Mouse (Mus musculus) forebrain, embryonic 16.5 days (tissue): Measurements from ENCODE around the gene Myo18b. TPM values are rescaled to one million over a fixed set of nuclear protein-coding genes. Genes with fewer than 3 reads are reported as not detected.
A peak's percentile ranks its signal among the peaks of the same experiment; 100 is the strongest.

ENCODE experiments used
- ATAC-seq: fragments of 200-750 bp; cut with Nextera tagmentation; 2 replicates; pipeline ENCODE4 v1.8.0; 2017; ENCODE audit warnings: mild to moderate bottlenecking, moderate library complexity
- H3K27ac ChIP-seq: fragments of 300-500 bp; sonication (generic); 2 replicates; pipeline ENCODE4 v1.5.1; 2014; ENCODE audit warnings: low read length, control low read depth
- H3K27me3 ChIP-seq: fragments of 300-500 bp; sonication (generic); replicated peaks from 2 replicates; pipeline ENCODE4 v1.6.1; 2014; ENCODE audit warnings: low read length; ENCODE audit not compliant: control insufficient read depth, insufficient read depth
- H3K36me3 ChIP-seq: fragments of 300-500 bp; sonication (generic); 2 replicates; pipeline ENCODE4 v1.6.1; 2014; ENCODE audit not compliant: control insufficient read depth, insufficient read depth
- H3K4me1 ChIP-seq: fragments of 300-500 bp; sonication (generic); replicated peaks from 2 replicates; pipeline ENCODE4 v1.6.1; 2014; ENCODE audit warnings: low read length; ENCODE audit not compliant: control insufficient read depth, insufficient read depth
- H3K4me2 ChIP-seq: fragments of 300-500 bp; sonication (generic); 2 replicates; pipeline ENCODE4 v1.6.1; 2014; ENCODE audit warnings: mild to moderate bottlenecking, low read length, control low read depth
- H3K4me3 ChIP-seq: fragments of 300-500 bp; sonication (generic); replicated peaks from 2 replicates; pipeline ENCODE4 v1.5.1; 2014; ENCODE audit warnings: mild to moderate bottlenecking, low read length, control low read depth
- H3K9ac ChIP-seq: fragments of 300-500 bp; sonication (generic); replicated peaks from 2 replicates; pipeline ENCODE4 v1.6.1; 2014; ENCODE audit warnings: low read depth, low read length, control low read depth
- H3K9me3 ChIP-seq: fragments of 300-500 bp; sonication (generic); 2 replicates; pipeline ENCODE4 v1.6.1; 2016; ENCODE audit warnings: low read length; ENCODE audit not compliant: control insufficient read depth
- WGBS: fragments of 180-500 bp; shearing (Covaris S2); extraction: QIAGEN DNeasy Blood & Tissue Kit; methylation state at CpG from one replicate; pipeline ENCODE4 v1.1.7; 2014; 5-methylcytosine and 5-hydroxymethylcytosine counted together
- polyA plus RNA-seq: library from polyadenylated mRNA; unstranded; fragments of >200 nt; fragmentation: Nextera tagmentation; extraction: Ambion mirVana; gene quantifications from 2 replicates; pipeline ENCODE4 v1.2.1, GENCODE M21; 2015

Myo18b gene
- polyA plus RNA-seq, 1 experiment from 2014 or later, result 1.1 TPM

GRCm38 (mm10) chr5:112771376-112771901 lies 124.7 kb downstream of the Myo18b start:
- Histone ChIP-seq H3K9ac (no peak overlapping the region), H3K4me1 (peaks cover 3% of the 10 kb centered on the region; the same call in 1 of the 2 replicates), H3K27ac (no peak overlapping the region), H3K27me3 (no peaks in the 10 kb centered on the region), H3K4me3 (no peak overlapping the region), H3K4me2 (no peak overlapping the region), H3K36me3 (no peaks in the 10 kb centered on the region), H3K9me3 (no peaks in the 10 kb centered on the region)
- no peak for ATAC-seq
- WGBS, result 62% methylated on average over 6 of the region's 6 CpGs

GRCm38 (mm10) chr5:112769721-112770119 lies 126.4 kb downstream of the Myo18b start:
- no peak for ATAC-seq
- H3K9ac ChIP-seq, result no peak overlapping the region
- no peak overlapping the region for H3K4me3 ChIP-seq
- no peak overlapping the region for H3K27ac ChIP-seq
- H3K36me3 ChIP-seq, result no peaks in the 10 kb centered on the region
- peaks cover 3% of the 10 kb centered on the region; the same call in 1 of the 2 replicates for H3K4me1 ChIP-seq
- 22% methylated on average over 4 of the region's 4 CpGs for WGBS
- H3K27me3 ChIP-seq, result no peaks in the 10 kb centered on the region
- H3K4me2 ChIP-seq, result no peak overlapping the region
- no peaks in the 10 kb centered on the region for H3K9me3 ChIP-seq

GRCm38 (mm10) chr5:112769020-112769720 lies 127.0 kb downstream of the Myo18b start:
- H3K4me2 ChIP-seq, result no peak overlapping the region
- no peaks in the 10 kb centered on the region for H3K27me3 ChIP-seq
- H3K4me1 ChIP-seq, result peaks cover 3% of the 10 kb centered on the region; the same call in 1 of the 2 replicates
- WGBS, result 52% methylated on average over 11 of the region's 11 CpGs
- H3K9me3 ChIP-seq, result no peaks in the 10 kb centered on the region
- H3K4me3 ChIP-seq, result no peak overlapping the region
- no peak overlapping the region for H3K27ac ChIP-seq
- ATAC-seq, result no peak
- no peaks in the 10 kb centered on the region for H3K36me3 ChIP-seq
- H3K9ac ChIP-seq, result no peak overlapping the region

GRCm38 (mm10) chr5:112768556-112768955 lies 127.6 kb downstream of the Myo18b start:
- peaks cover 3% of the 10 kb centered on the region; the same call in 1 of the 2 replicates for H3K4me1 ChIP-seq
- no peak for ATAC-seq
- 95% methylated on average over 5 of the region's 5 CpGs for WGBS
- H3K9me3 ChIP-seq, result no peaks in the 10 kb centered on the region
- no peaks in the 10 kb centered on the region for H3K27me3 ChIP-seq
- H3K27ac ChIP-seq, result no peak overlapping the region
- H3K4me2 ChIP-seq, result no peak overlapping the region
- no peak overlapping the region for H3K9ac ChIP-seq
- no peaks in the 10 kb centered on the region for H3K36me3 ChIP-seq
- H3K4me3 ChIP-seq, result no peak overlapping the region

- no peak for ATAC-seq
- H3K27ac ChIP-seq, result no peak overlapping the region
- H3K4me1 ChIP-seq, result no peaks in the 10 kb centered on the region
- no peaks in the 10 kb centered on the region for H3K36me3 ChIP-seq
- no peaks in the 10 kb centered on the region for H3K9me3 ChIP-seq
- 86% methylated on average over 3 of the region's 3 CpGs for WGBS
- H3K9ac ChIP-seq, result no peak overlapping the region
- no peak overlapping the region for H3K4me2 ChIP-seq
- no peaks in the 10 kb centered on the region for H3K27me3 ChIP-seq
- no peak overlapping the region for H3K4me3 ChIP-seq
Measured at GRCm38 (mm10) chr5:112761415-112762075, 134.6 kb downstream of the Myo18b start.

GRCm38 (mm10) chr5:112755581-112755980 lies 140.6 kb downstream of the Myo18b start:
- H3K9me3 ChIP-seq, result no peaks in the 10 kb centered on the region
- no peak for ATAC-seq
- 39% methylated on average over 10 of the region's 10 CpGs for WGBS
- no peak overlapping the region for H3K4me2 ChIP-seq
- H3K27me3 ChIP-seq, result no peaks in the 10 kb centered on the region
- H3K4me3 ChIP-seq, result no peak overlapping the region
- H3K36me3 ChIP-seq, result no peaks in the 10 kb centered on the region
- no peak overlapping the region for H3K27ac ChIP-seq
- no peak overlapping the region for H3K9ac ChIP-seq
- H3K4me1 ChIP-seq, result no peaks in the 10 kb centered on the region

DNA sequence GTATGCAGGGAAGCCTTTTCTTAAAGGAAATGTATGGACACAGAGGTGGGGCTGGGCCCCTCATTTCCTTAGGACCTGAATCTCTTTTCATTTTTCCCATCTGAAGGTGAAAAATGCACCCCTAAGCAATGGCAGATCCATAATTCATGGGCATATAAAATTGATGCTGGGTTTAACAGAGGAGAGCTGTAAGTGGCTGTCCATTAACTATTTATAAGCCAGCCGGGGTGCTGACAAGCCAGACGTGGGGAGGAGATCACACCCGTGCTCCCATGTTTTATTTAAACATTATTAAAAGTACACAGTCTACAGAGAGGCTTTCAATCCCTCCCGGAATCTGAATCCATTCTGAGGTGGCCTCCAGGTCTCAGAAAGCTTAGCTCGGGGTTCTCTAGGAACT lies 146.5 kb downstream of the Myo18b start:
- Histone ChIP-seq H3K27ac (no peak overlapping the region), H3K9ac (no peak overlapping the region), H3K4me3 (no peak overlapping the region), H3K4me1 (peaks cover 17% of the 10 kb centered on the region), H3K9me3 (no peaks in the 10 kb centered on the region), H3K4me2 (no peak overlapping the region), H3K27me3 (no peaks in the 10 kb centered on the region), H3K36me3 (no peaks in the 10 kb centered on the region)
- ATAC-seq, result no peak
- WGBS, result 60% methylated on average over 5 of the region's 5 CpGs

GRCm38 (mm10) chr5:112748001-112748719 lies 148.0 kb downstream of the Myo18b start:
- H3K9ac ChIP-seq, result 0 out of 2 replicates have a peak overlapping the region, but pooled peaks have one; percentile 8
- no peaks in the 10 kb centered on the region for H3K27me3 ChIP-seq
- no peak for ATAC-seq
- no peaks in the 10 kb centered on the region for H3K36me3 ChIP-seq
- WGBS, result 3% methylated on average over 21 of the region's 21 CpGs
- peak overlapping the region; percentile 14 for H3K4me2 ChIP-seq
- H3K4me1 ChIP-seq, result peaks cover 18% of the 10 kb centered on the region
- H3K27ac ChIP-seq, result no peak overlapping the region
- H3K4me3 ChIP-seq, result no peak overlapping the region
- no peaks in the 10 kb centered on the region for H3K9me3 ChIP-seq
